Mouse (Mus musculus) urinary bladder, postnatal 10 days (tissue): ENCODE data around the gene Kcng4.

ENCODE experiments used
- DNase-seq: peaks from one replicate; pipeline ENCODE4 v3.0.0; 2022; ENCODE audit warnings: low spot score

Gene Kcng4

GRCm38 (mm10) chr8:119615096-119615495, 20.4 kb downstream of the Kcng4 start:
- DNase-seq = no peak

GRCm38 (mm10) chr8:119612471-119612870, 23.0 kb downstream of the Kcng4 start, which contains the start of gene Adad2:
Gene Adad2, plus strand, starts transcription at chr8:119612747.
- DNase-seq = no peak

- DNase-seq = no peak
These were observed 29.3 kb downstream of the Kcng4 start for GRCm38 (mm10) chr8:119606224-119606623.

- DNase-seq = peak; percentile 63
These were observed 30.5 kb downstream of the Kcng4 start, which contains the start of gene Taf1c for GRCm38 (mm10) chr8:119604996-119605395. Gene Taf1c, minus strand, starts transcription at chr8:119605222.

- no peak for DNase-seq
These were observed 31.1 kb downstream of the Kcng4 start for GRCm38 (mm10) chr8:119604398-119604803.

- no peak for DNase-seq
These were observed 31.7 kb downstream of the Kcng4 start for GRCm38 (mm10) chr8:119603771-119604170.

- DNase-seq = no peak
These were observed 44.0 kb downstream of the Kcng4 start for GRCm38 (mm10) chr8:119591456-119591855.

- no peak for DNase-seq
These were observed 45.1 kb downstream of the Kcng4 start for GRCm38 (mm10) chr8:119590348-119590747.

- DNase-seq = no peak
These were observed 46.6 kb downstream of the Kcng4 start for GRCm38 (mm10) chr8:119588844-119589243.

- no peak for DNase-seq
These were observed 47.2 kb downstream of the Kcng4 start for GRCm38 (mm10) chr8:119588321-119588720.

GRCm38 (mm10) chr8:119585901-119586300, 49.6 kb downstream of the Kcng4 start:
- no peak for DNase-seq

- DNase-seq = no peak
These were observed 54.9 kb downstream of the Kcng4 start for GRCm38 (mm10) chr8:119580441-119581161.

- DNase-seq = no peak
These were observed 56.4 kb downstream of the Kcng4 start for GRCm38 (mm10) chr8:119579096-119579495.

- no peak for DNase-seq
These were observed 60.1 kb downstream of the Kcng4 start for GRCm38 (mm10) chr8:119575366-119575726.

- DNase-seq = peak; percentile 85
These were observed 60.8 kb downstream of the Kcng4 start, which contains the start of the genes Hsdl1 and Dnaaf1 for GRCm38 (mm10) chr8:119574437-119575365. Gene Hsdl1, minus strand, starts transcription at chr8:119575183. Gene Dnaaf1, plus strand, starts transcription at chr8:119575235.
